ENCODE assay signal across 12 mouse cellular contexts in the genomic region with DNA sequence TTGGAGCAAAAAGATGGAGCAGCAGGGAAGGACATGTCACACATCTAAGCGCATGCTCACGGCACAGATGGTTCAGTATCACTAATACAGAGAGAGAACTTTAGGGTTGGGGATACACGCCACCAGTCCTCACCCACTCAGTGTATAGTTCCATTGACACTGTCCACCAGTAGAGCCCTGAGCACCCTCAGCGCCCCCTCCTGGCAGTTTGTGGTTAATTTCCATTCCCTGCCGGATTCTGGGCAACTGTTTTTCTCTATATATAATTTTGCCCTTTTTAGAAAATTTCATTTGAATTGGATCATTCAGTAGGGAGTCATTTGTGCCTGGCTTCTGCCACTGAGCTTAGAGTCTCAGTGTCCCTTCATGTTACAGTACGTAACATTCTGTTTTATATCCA. TPM values are rescaled to one million over a fixed set of nuclear protein-coding genes. Genes with fewer than 3 reads are reported as not detected.
DNase-seq lines count a peak whose midpoint lies in the region; ATAC-seq and TF ChIP-seq lines count a peak whose summit lies in the region.
"Had no signal": no experiment of that assay in that cellular context is flagged by ENCODE, and none has a peak within 500 bp of the region (broad histone marks: within the 10 kb centered on the region; RNA-seq: fewer than 3 reads in every experiment).

No protein-coding gene starts in this region.

- no peak for DNase-seq in heart, adult 2 months
- no peak for DNase-seq in heart, postnatal 25 days (ENCODE audit: low spot score)
- DNase-seq in testis, postnatal 10 days (ENCODE audit: low spot score) = no peak
- DNase-seq in thymus, postnatal 4 days = peak; percentile 56
- no peak for DNase-seq in layer of hippocampus, postnatal 36 days
- DNase-seq: heart, postnatal 4 days had no signal

- 0 out of 2 replicates have a peak, but pooled peaks cover 2% of the 10 kb centered on the region for H3K79me2 ChIP-seq in heart, adult 2 months (replicated peaks; ENCODE audit: control insufficient read depth, insufficient read depth, low read length)

- no peak overlapping the region for H3K9ac ChIP-seq in heart, adult 2 months (ENCODE audit: low read depth, low read length)
- H3K9ac ChIP-seq: limb, embryonic 12.5 days; midbrain, embryonic 15.5 days had no signal

- no peak overlapping the region for H3K27ac ChIP-seq in heart, adult 2 months
- H3K27ac ChIP-seq in testis, adult 2 months (ENCODE audit: control insufficient read depth, insufficient read depth, low read depth, low read length) = no peak overlapping the region
- no peak overlapping the region for H3K27ac ChIP-seq in cortical plate, adult 2 months (ENCODE audit: insufficient read depth, low read length)
- H3K27ac ChIP-seq: limb, embryonic 12.5 days; midbrain, embryonic 15.5 days had no signal

- ATAC-seq in inflammation-experienced regulatory T-cells, adult 6 months = no peak
- ATAC-seq: forebrain, embryonic 16.5 days; midbrain, embryonic 15.5 days had no signal

- TF ChIP-seq CTCF in heart, adult 2 months (IDR thresholded peaks at IDR 0.05) = peak; percentile 66
- peak; percentile 31; the same call in 1 of the 2 replicates for TF ChIP-seq CTCF in testis, adult 2 months (IDR thresholded peaks at IDR 0.05; ENCODE audit: control insufficient read depth, insufficient read depth, insufficient replicate concordance, low read depth, low read length)
- 0 out of 2 replicates have a peak, but pooled peaks have one; percentile 15 for TF ChIP-seq CTCF in cortical plate, adult 2 months (IDR thresholded peaks at IDR 0.05; ENCODE audit: extremely low read depth, insufficient read depth, low read length)

- no peaks in the 10 kb centered on the region for H3K27me3 ChIP-seq in heart, adult 2 months (ENCODE audit: control insufficient read depth, insufficient read depth, low read length)
- H3K27me3 ChIP-seq in testis, adult 2 months (ENCODE audit: control insufficient read depth, insufficient read depth, low read length) = no peaks in the 10 kb centered on the region
- H3K27me3 ChIP-seq: limb, embryonic 12.5 days; midbrain, embryonic 15.5 days had no signal

- 86% methylated on average over 6 of the region's 6 CpGs for WGBS in heart, adult 2 months

- H3K4me3 ChIP-seq in heart, adult 2 months = no peak overlapping the region
- H3K4me3 ChIP-seq in testis, adult 2 months (ENCODE audit: control insufficient read depth, low read depth, low read length) = no peak overlapping the region
- no peak overlapping the region for H3K4me3 ChIP-seq in cortical plate, adult 2 months (ENCODE audit: insufficient read depth, low read length)
- H3K4me3 ChIP-seq: limb, embryonic 12.5 days; midbrain, embryonic 15.5 days had no signal

- TF ChIP-seq POLR2A in heart, adult 2 months (IDR thresholded peaks at IDR 0.05; ENCODE audit: insufficient read depth, low read depth, low read length) = no peak
- no peak for TF ChIP-seq POLR2A in testis, adult 2 months (IDR thresholded peaks at IDR 0.05; ENCODE audit: control insufficient read depth, low read depth, low read length)
- no peak for TF ChIP-seq POLR2A in cortical plate, adult 2 months (IDR thresholded peaks at IDR 0.05; ENCODE audit: extremely low read depth, insufficient read depth, low read length)

- intact Hi-C loops in heart, adult 2 months (cut with DNase I) = no loop called here
- intact Hi-C loops in heart, postnatal 25 days (cut with DNase I) = no loop called here

- H3K4me1 ChIP-seq in heart, adult 2 months (ENCODE audit: control insufficient read depth, insufficient read depth, low read length) = peaks cover 14% of the 10 kb centered on the region
- H3K4me1 ChIP-seq in testis, adult 2 months (ENCODE audit: control insufficient read depth, insufficient read depth, low read length) = no peaks in the 10 kb centered on the region; the same call in 1 of the 2 replicates
- H3K4me1 ChIP-seq in cortical plate, adult 2 months (ENCODE audit: control insufficient read depth, insufficient read depth, low read length) = no peaks in the 10 kb centered on the region

- no peak for TF ChIP-seq EP300 in heart, adult 2 months (IDR thresholded peaks at IDR 0.05; ENCODE audit: insufficient read depth, low read depth, low read length)

- peaks cover 3% of the 10 kb centered on the region; the same call in 1 of the 2 replicates for H3K36me3 ChIP-seq in heart, adult 2 months (ENCODE audit: control insufficient read depth, insufficient read depth, low read length)
- H3K36me3 ChIP-seq in testis, adult 2 months (ENCODE audit: control insufficient read depth, insufficient read depth, low read length) = no peaks in the 10 kb centered on the region
- H3K36me3 ChIP-seq: limb, embryonic 12.5 days; midbrain, embryonic 15.5 days had no signal

RNA-seq across cellular contexts. Expression of gene Peli2, which starts 27.1 kb away (rescaled TPM):
- total RNA-seq in heart, adult 2 months (2021) = 10 to 100 TPM; 17.2 to 20.3 TPM
- polyA plus RNA-seq in heart, adult 2 months (2012; rRNA removed) = 8.1 and 10.1 TPM in 2 replicates
- 10 to 100 TPM; 13.5 to 13.9 TPM for total RNA-seq in heart, postnatal 25 days (2021)
- 125 and 158 TPM in 2 replicates for polyA plus RNA-seq in testis, adult 2 months (2012; rRNA removed)
- 13.3 and 14.0 TPM in 2 replicates for polyA plus RNA-seq in cortical plate, adult 2 months (2012; rRNA removed)
- polyA plus RNA-seq in inflammation-experienced regulatory T-cells, adult 6 months (2017; shearing (Covaris generic)) = under 1 TPM; 0.32 to 0.65 (median 0.47) TPM
- 10 to 100 TPM; 15.4 to 27.4 TPM for total RNA-seq in layer of hippocampus, postnatal 36 days (2021)

Comparison
In these comparisons a context has a peak if more than half of its experiments do, and no peak if none do; other contexts are left out.
1. CTCF ChIP-seq: peak in every context shown above with its lines; median percentile 66 in heart, adult 2 months; 31 in testis, adult 2 months; 15 in cortical plate, adult 2 months.